Mouse (Mus musculus): ENCODE results near the gene Asgr1. TPM values are rescaled to one million over a fixed set of nuclear protein-coding genes. Genes with fewer than 3 reads are reported as not detected.
"Not testable (repeated sequence)": the region's sequence is repeated elsewhere in the genome, so short reads cannot be mapped to it uniquely, and the experiment has no call there.

Gene Asgr1
- polyA plus RNA-seq, 1 experiment from 2014 or later: 0.31 TPM

DNA sequence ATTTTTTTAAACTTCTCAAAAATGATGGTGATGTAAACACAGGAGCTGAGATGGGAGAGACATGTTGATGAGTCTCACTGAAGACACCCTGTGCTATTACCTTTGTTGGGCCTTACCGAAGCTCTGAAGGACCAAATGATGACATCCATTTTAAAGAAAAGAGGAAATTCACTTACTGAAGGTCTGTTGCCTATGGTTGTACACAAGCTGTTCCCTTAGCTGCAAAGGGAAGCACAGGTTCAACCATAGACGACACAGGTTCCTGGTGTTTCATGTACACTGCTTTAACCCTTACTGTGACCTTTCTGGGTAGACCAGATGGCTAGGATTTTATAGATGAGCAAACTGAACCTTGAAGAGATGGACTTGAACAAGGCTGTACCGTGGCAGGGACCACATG, 16.7 kb downstream of the Asgr1 start:
- H3K4me1 ChIP-seq (ENCODE audit: control insufficient read depth, insufficient read depth, low read length); H3K4me3 ChIP-seq (replicated peaks; ENCODE audit: low read length); H3K36me3 ChIP-seq (ENCODE audit: control insufficient read depth, insufficient read depth, low read length); H3K9me3 ChIP-seq (replicated peaks; ENCODE audit: control insufficient read depth, low read length); H3K4me2 ChIP-seq (ENCODE audit: low read depth, low read length); H3K27me3 ChIP-seq (ENCODE audit: control insufficient read depth, insufficient read depth, low read length); H3K9ac ChIP-seq (ENCODE audit: low read length); ATAC-seq (ENCODE audit: insufficient read depth, low FRiP score); H3K27ac ChIP-seq (ENCODE audit: low read length): not testable (repeated sequence)
- 68% methylated on average over 3 of the region's 3 CpGs for WGBS

DNA sequence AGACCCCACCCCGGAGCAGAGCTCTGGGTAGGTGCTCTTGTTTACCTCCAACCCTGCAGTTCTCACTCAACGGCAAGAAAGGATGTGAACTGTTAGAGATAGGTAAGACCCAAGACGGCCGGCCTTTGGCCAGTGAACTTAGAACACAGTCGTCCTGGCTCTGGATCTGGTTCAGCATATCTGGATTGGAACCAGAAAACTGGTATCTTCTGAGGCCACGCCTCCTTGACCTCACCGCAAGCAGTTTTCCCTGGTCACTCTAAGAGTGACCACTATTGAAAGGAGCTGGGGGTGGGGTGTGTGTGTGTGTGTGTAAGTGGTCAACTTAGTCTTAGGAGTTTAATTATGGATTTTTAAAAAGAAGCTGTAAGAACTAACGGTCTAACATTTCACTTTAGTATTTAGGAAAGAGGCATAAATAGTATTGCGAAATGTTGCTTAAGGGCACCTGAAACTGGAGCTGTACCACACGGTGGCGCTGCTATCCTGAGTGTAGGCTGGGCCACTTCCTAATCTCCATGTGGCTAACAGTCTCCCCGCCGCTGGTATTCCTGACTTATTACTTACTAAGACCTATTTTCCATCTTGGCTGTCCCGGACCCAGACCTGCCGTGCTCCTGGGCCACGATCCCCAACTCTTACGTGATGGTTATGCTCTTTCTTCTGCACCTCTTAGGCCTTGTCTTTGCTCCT, 20.6 kb downstream of the Asgr1 start:
- no peak overlapping the region for H3K9ac ChIP-seq (ENCODE audit: low read length)
- no peak overlapping the region for H3K4me2 ChIP-seq (ENCODE audit: low read depth, low read length)
- no peak overlapping the region for H3K27ac ChIP-seq (ENCODE audit: low read length)
- ATAC-seq (ENCODE audit: insufficient read depth, low FRiP score): no peak
- no peaks in the 10 kb centered on the region for H3K27me3 ChIP-seq (ENCODE audit: control insufficient read depth, insufficient read depth, low read length)
- 36% methylated on average over 17 of the region's 17 CpGs for WGBS
- no peaks in the 10 kb centered on the region for H3K4me1 ChIP-seq (ENCODE audit: control insufficient read depth, insufficient read depth, low read length)
- no peaks in the 10 kb centered on the region for H3K9me3 ChIP-seq (replicated peaks; ENCODE audit: control insufficient read depth, low read length)
- no peaks in the 10 kb centered on the region for H3K36me3 ChIP-seq (ENCODE audit: control insufficient read depth, insufficient read depth, low read length)
- H3K4me3 ChIP-seq (replicated peaks; ENCODE audit: low read length): no peak overlapping the region

DNA sequence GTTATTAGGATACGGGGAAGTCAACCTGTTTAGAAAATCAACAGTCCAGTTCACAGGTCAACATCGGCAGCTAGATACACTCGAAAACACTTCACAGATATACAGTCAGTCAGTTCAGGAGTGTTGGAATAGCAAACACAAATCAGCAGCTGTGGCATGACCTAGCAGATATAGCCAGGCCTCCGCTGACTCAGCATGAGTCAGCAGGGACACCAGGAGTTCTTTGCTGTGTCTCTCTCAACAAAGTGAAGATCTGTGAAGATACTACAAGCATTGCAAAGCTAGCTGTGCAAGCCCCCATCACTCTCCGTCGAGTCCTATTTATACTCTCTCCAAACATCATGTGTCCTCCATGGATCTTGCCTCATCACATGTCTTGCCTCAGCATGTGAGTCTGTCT, 21.7 kb downstream of the Asgr1 start:
- H3K4me1 ChIP-seq (ENCODE audit: control insufficient read depth, insufficient read depth, low read length): no peaks in the 10 kb centered on the region
- H3K27ac ChIP-seq (ENCODE audit: low read length): no peak overlapping the region
- H3K9me3 ChIP-seq (replicated peaks; ENCODE audit: control insufficient read depth, low read length): no peaks in the 10 kb centered on the region
- H3K4me2 ChIP-seq (ENCODE audit: low read depth, low read length): no peak overlapping the region
- no peak overlapping the region for H3K4me3 ChIP-seq (replicated peaks; ENCODE audit: low read length)
- H3K27me3 ChIP-seq (ENCODE audit: control insufficient read depth, insufficient read depth, low read length): no peaks in the 10 kb centered on the region
- 71% methylated on average over 6 of the region's 6 CpGs for WGBS
- no peak for ATAC-seq (ENCODE audit: insufficient read depth, low FRiP score)
- no peaks in the 10 kb centered on the region for H3K36me3 ChIP-seq (ENCODE audit: control insufficient read depth, insufficient read depth, low read length)
- H3K9ac ChIP-seq (ENCODE audit: low read length): no peak overlapping the region

DNA sequence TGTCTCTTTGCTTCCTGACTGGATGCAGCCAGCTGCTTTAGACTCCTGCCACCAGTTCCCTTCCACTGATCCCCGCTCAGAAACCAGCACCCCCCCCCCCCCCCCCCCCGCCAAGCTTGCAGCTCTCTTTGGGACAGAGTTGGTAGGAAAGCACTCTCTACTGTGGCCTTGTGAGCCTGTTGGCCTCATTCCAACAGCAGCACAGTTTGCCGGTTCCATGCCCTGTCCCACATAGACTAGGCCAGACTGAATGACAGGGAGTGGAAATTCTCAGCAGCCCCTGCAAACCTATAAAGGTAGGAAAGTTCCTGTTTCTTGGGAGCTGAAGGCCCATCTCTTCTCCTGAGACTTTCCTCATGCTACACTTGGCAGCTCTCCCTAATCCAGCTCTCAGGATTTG, 23.6 kb downstream of the Asgr1 start:
- Histone ChIP-seq H3K4me2 (ENCODE audit: low read depth, low read length) (no peak overlapping the region), H3K4me3 (replicated peaks; ENCODE audit: low read length) (no peak overlapping the region), H3K27ac (ENCODE audit: low read length) (no peak overlapping the region), H3K36me3 (ENCODE audit: control insufficient read depth, insufficient read depth, low read length) (no peaks in the 10 kb centered on the region), H3K4me1 (ENCODE audit: control insufficient read depth, insufficient read depth, low read length) (no peaks in the 10 kb centered on the region), H3K9me3 (replicated peaks; ENCODE audit: control insufficient read depth, low read length) (no peaks in the 10 kb centered on the region), H3K27me3 (ENCODE audit: control insufficient read depth, insufficient read depth, low read length) (no peaks in the 10 kb centered on the region), H3K9ac (ENCODE audit: low read length) (no peak overlapping the region)
- 49% methylated on average over 3 of the region's 3 CpGs for WGBS
- ATAC-seq (ENCODE audit: insufficient read depth, low FRiP score): no peak

DNA sequence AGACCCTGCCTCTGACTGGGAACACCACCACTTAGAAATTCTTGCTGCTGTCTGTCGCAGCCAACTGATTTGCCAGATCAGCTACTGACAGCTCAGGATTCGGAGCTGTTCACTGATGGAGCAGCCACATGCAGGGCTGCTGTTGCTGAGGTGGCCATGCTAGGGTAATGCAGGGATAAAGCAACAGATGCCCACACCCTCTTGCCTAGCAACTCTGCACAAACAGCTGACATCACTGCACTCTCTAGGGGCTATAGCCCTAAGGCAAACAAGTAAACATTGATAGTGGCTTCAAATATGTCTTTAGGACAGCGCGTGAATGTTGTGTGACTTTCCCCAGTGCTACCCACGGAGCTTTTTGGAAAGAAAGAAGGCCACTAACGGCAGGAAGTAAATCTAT, 25.3 kb downstream of the Asgr1 start:
- Histone ChIP-seq H3K27me3 (ENCODE audit: control insufficient read depth, insufficient read depth, low read length) (no peaks in the 10 kb centered on the region), H3K9me3 (replicated peaks; ENCODE audit: control insufficient read depth, low read length) (no peaks in the 10 kb centered on the region), H3K4me2 (ENCODE audit: low read depth, low read length) (no peak overlapping the region), H3K36me3 (ENCODE audit: control insufficient read depth, insufficient read depth, low read length) (no peaks in the 10 kb centered on the region), H3K4me3 (replicated peaks; ENCODE audit: low read length) (no peak overlapping the region), H3K4me1 (ENCODE audit: control insufficient read depth, insufficient read depth, low read length) (no peaks in the 10 kb centered on the region), H3K9ac (ENCODE audit: low read length) (no peak overlapping the region), H3K27ac (ENCODE audit: low read length) (no peak overlapping the region)
- 42% methylated on average over 6 of the region's 6 CpGs for WGBS
- no peak for ATAC-seq (ENCODE audit: insufficient read depth, low FRiP score)

DNA sequence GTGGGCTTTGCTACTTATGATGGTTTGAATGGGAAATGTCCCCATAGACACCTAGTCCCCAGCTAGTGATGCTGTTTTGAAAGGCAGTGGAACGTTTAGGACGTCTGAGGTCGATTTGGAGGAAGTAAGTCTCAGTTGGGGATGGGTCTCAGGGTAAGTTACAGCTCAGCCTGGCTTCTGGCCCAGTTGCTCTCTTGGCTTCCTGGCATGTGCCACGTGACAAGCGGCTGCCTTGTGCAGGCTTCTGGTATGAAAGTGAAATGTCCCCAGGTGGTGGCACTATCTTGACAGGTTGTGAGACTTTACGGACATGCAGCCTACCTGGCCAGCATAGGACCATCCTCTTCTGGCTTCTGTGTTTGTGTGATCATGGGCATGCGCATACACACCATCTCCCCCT, 26.0 kb downstream of the Asgr1 start:
- Histone ChIP-seq H3K4me2 (ENCODE audit: low read depth, low read length) (no peak overlapping the region), H3K4me3 (replicated peaks; ENCODE audit: low read length) (no peak overlapping the region), H3K27ac (ENCODE audit: low read length) (no peak overlapping the region), H3K9me3 (replicated peaks; ENCODE audit: control insufficient read depth, low read length) (no peaks in the 10 kb centered on the region), H3K27me3 (ENCODE audit: control insufficient read depth, insufficient read depth, low read length) (no peaks in the 10 kb centered on the region), H3K4me1 (ENCODE audit: control insufficient read depth, insufficient read depth, low read length) (no peaks in the 10 kb centered on the region), H3K9ac (ENCODE audit: low read length) (no peak overlapping the region), H3K36me3 (ENCODE audit: control insufficient read depth, insufficient read depth, low read length) (no peaks in the 10 kb centered on the region)
- no peak for ATAC-seq (ENCODE audit: insufficient read depth, low FRiP score)
- WGBS: 74% methylated on average over 7 of the region's 7 CpGs

DNA sequence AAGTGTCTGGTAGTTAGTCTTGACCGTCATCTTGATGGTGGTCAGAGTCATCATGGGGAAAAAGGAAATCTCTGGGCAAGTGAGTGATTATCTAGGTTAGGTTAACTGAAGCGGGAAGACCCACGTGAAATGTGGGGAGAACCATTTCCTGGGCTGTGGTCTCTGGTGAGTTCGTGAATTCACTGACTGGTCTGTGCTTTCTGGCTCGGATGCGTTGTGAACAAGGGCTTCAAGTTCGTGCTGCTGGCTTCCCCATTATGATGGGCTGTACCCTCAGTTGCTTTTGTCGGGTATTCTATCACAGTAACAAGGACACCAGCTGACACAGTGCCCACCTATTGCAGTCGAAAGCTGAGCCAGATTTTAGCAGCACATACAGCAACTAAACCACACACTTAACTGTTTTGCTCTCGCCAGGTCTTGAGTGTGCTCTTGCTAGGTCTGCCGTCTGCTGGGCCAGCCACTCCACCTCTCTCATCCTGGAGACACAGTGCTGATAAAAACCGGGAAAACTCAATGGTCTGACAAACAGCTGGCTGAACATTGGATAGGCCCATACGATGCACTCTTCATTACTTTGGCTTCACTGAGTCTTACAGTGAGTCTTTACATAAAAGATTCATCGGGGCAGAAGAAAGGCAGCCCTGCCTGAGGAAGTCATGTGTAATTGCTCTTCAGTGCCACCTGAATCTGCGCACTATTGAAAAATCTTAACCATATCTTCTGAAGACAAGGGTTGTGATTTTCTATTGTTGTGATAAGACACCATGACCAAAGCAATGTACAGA, 27.1 kb downstream of the Asgr1 start:
- Histone ChIP-seq H3K27me3 (ENCODE audit: control insufficient read depth, insufficient read depth, low read length) (no peaks in the 10 kb centered on the region), H3K9me3 (replicated peaks; ENCODE audit: control insufficient read depth, low read length) (no peaks in the 10 kb centered on the region), H3K4me2 (ENCODE audit: low read depth, low read length) (no peak overlapping the region), H3K27ac (ENCODE audit: low read length) (no peak overlapping the region), H3K4me3 (replicated peaks; ENCODE audit: low read length) (no peak overlapping the region), H3K9ac (ENCODE audit: low read length) (no peak overlapping the region), H3K36me3 (ENCODE audit: control insufficient read depth, insufficient read depth, low read length) (no peaks in the 10 kb centered on the region), H3K4me1 (ENCODE audit: control insufficient read depth, insufficient read depth, low read length) (no peaks in the 10 kb centered on the region)
- ATAC-seq (ENCODE audit: insufficient read depth, low FRiP score): no peak
- WGBS: 78% methylated on average over 15 of the region's 15 CpGs

DNA sequence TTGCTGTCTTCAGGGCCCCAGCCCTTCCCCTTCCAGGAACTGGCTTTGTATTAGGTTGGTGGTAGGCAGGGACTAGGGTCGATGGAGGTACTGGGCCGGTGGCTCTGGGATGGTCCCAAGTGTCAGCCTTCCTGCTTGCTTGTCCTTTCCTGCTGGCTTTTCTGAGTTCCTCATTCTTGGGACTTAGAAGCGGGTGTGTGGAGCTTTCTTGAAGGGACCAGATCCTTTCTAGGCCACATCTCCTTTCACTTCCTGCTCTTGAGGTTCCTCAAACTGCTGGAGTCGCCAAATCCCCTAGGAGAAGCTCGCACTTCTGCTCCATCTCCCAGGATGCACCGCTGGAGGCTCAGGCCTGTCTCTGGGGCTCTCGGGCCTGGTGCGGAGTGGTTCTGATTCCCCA, 30.7 kb downstream of the Asgr1 start:
- no peak overlapping the region for H3K4me3 ChIP-seq (replicated peaks; ENCODE audit: low read length)
- no peak overlapping the region for H3K4me2 ChIP-seq (ENCODE audit: low read depth, low read length)
- ATAC-seq (ENCODE audit: insufficient read depth, low FRiP score): no peak
- no peaks in the 10 kb centered on the region for H3K9me3 ChIP-seq (replicated peaks; ENCODE audit: control insufficient read depth, low read length)
- H3K27ac ChIP-seq (ENCODE audit: low read length): no peak overlapping the region
- H3K36me3 ChIP-seq (ENCODE audit: control insufficient read depth, insufficient read depth, low read length): no peaks in the 10 kb centered on the region
- H3K9ac ChIP-seq (ENCODE audit: low read length): no peak overlapping the region
- 76% methylated on average over 8 of the region's 8 CpGs for WGBS
- no peaks in the 10 kb centered on the region for H3K4me1 ChIP-seq (ENCODE audit: control insufficient read depth, insufficient read depth, low read length)
- H3K27me3 ChIP-seq (ENCODE audit: control insufficient read depth, insufficient read depth, low read length): no peaks in the 10 kb centered on the region

DNA sequence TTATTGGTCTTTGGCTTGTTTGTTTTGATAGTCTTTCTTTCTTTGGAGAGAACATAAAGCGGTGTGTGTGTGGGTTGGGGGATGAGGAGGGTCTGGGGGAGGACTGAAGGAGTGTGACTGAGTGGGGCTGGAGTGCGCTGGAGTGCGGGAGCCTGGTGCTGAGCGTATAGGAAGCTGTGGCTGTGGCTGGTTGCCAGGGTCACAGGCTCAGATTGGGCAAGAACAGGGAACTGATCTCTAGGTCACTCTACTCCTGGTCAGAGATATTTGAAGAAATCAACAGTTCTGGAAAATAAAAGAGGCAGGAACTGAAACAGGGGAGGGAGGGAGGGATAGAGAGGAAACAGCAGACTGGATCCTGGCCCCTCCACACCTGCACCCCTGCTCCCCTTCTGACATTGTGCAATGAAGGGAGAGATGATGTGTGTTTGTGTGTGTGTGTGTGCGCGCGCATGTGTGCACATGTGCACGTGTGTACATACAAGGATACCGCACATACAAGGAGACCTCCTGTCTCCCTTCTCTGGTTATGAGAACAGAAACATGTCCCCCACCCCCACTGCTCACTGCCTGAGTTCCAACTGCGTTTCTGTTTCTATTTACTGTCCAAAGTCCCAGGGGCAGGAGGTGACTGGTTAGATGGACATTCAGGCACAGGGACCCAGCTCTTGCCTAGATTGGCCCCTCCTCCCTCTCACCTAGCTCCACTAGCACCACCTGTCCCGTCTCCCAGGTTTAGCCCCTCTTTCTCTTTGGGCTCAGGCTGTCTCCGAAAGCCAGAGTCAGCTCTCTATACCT, 38.3 kb downstream of the Asgr1 start, which contains the start of gene Asgr2:
Gene Asgr2 (plus strand): TSS at position 659 of the 798 bp plus-strand sequence.
- H3K27ac ChIP-seq (ENCODE audit: low read length): no peak within 1 kb of the TSS
- no peak for ATAC-seq (ENCODE audit: insufficient read depth, low FRiP score)
- H3K36me3 ChIP-seq (ENCODE audit: control insufficient read depth, insufficient read depth, low read length): no peaks in the 10 kb centered on the region
- H3K9ac ChIP-seq (ENCODE audit: low read length): no peak within 1 kb of the TSS
- H3K4me2 ChIP-seq (ENCODE audit: low read depth, low read length): no peak within 1 kb of the TSS
- 64% methylated on average over 12 of the region's 12 CpGs for WGBS
- H3K9me3 ChIP-seq (replicated peaks; ENCODE audit: control insufficient read depth, low read length): no peaks in the 10 kb centered on the region
- no peaks in the 10 kb centered on the region for H3K27me3 ChIP-seq (ENCODE audit: control insufficient read depth, insufficient read depth, low read length)
- no peaks in the 10 kb centered on the region for H3K4me1 ChIP-seq (ENCODE audit: control insufficient read depth, insufficient read depth, low read length)
- no peak within 1 kb of the TSS for H3K4me3 ChIP-seq (replicated peaks; ENCODE audit: low read length)
